In the genomic region with DNA sequence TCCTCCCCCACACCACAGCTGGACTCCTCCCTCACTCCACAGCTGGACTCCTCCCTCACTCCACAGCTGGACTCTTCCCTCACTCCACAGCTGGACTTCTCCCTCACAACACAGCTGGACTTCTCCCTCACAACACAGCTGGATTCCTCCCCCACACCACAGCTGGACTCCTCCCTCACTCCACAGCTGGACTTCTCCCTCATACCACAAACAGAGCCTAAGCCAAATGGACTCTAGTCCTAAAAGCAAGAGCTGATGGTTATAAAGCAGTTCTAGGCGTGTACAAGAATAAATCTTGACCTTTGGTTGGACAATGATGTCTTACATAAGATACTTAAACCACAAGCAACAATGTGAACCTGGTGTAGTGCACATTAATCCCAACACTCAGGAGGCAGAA, we compare ENCODE assay signal across 36 mouse cellular contexts. TPM values are rescaled to one million over a fixed set of nuclear protein-coding genes. Genes with fewer than 3 reads are reported as not detected.
DNase-seq lines count a peak whose midpoint lies in the region; ATAC-seq and TF ChIP-seq lines count a peak whose summit lies in the region.
"Had no signal": no experiment of that assay in that cellular context is flagged by ENCODE, and none has a peak within 500 bp of the region (broad histone marks: within the 10 kb centered on the region; RNA-seq: fewer than 3 reads in every experiment).

No protein-coding gene starts in this region.

- H3K4me2 ChIP-seq in intestine, postnatal 0 days (replicated peaks; ENCODE audit: low read depth), result no peak overlapping the region
- H3K4me2 ChIP-seq in intestine, embryonic 16.5 days (ENCODE audit: low read depth, low read length), result no peak overlapping the region
- no peak overlapping the region for H3K4me2 ChIP-seq in midbrain, embryonic 11.5 days
- H3K4me2 ChIP-seq in midbrain, postnatal 0 days (ENCODE audit: low read depth, low read length, poor library complexity, severe bottlenecking), result no peak overlapping the region
- H3K4me2 ChIP-seq: forebrain, embryonic 13.5 days; heart, embryonic 15.5 days; limb, embryonic 13.5 days; liver, embryonic 12.5 days had no signal

- DNase-seq in kidney, postnatal 36 days, result peak; percentile 24 to 42
- DNase-seq in kidney, adult 18-20 months, result no peak
- DNase-seq in midbrain, embryonic 11.5 days (ENCODE audit: low spot score, missing footprints), result peak; percentile 77
- DNase-seq in midbrain, postnatal 0 days (ENCODE audit: low spot score), result no peak
- DNase-seq in adrenal gland, adult 8-10 months, result no peak
- DNase-seq: adrenal gland, adult 2 months; cerebellum, adult 2 months; cerebellum, postnatal 25 days; gastrocnemius, postnatal 10 days; kidney, postnatal 4 days; lung, adult 18-20 months; midbrain, embryonic 14.5 days; right cerebral cortex, adult 18-20 months; thymus, adult 18-20 months; thymus, postnatal 25 days had no signal

- H3K27ac ChIP-seq in intestine, postnatal 0 days (ENCODE audit: low read depth, low read length), result no peak overlapping the region
- H3K27ac ChIP-seq in intestine, embryonic 16.5 days (ENCODE audit: low read length), result no peak overlapping the region
- no peak overlapping the region for H3K27ac ChIP-seq in midbrain, embryonic 11.5 days (ENCODE audit: low read depth, low read length)
- no peak overlapping the region for H3K27ac ChIP-seq in midbrain, postnatal 0 days (ENCODE audit: low read depth, low read length)
- H3K27ac ChIP-seq: forebrain, embryonic 13.5 days; heart, embryonic 10.5 days; heart, embryonic 15.5 days; limb, embryonic 13.5 days; liver, embryonic 12.5 days; macrophage; stomach, postnatal 0 days had no signal

- peaks cover 10% of the 10 kb centered on the region for H3K4me1 ChIP-seq in intestine, postnatal 0 days (replicated peaks; ENCODE audit: control insufficient read depth, insufficient read depth, low read length)
- peaks cover 18% of the 10 kb centered on the region for H3K4me1 ChIP-seq in intestine, embryonic 16.5 days (ENCODE audit: control insufficient read depth, insufficient read depth, low read length)
- peaks cover 3% of the 10 kb centered on the region for H3K4me1 ChIP-seq in midbrain, embryonic 11.5 days (ENCODE audit: control insufficient read depth, insufficient read depth, low read length)
- H3K4me1 ChIP-seq in midbrain, postnatal 0 days (ENCODE audit: insufficient read depth, low read length), result no peaks in the 10 kb centered on the region
- H3K4me1 ChIP-seq: heart, embryonic 15.5 days had no signal

- H3K9ac ChIP-seq in intestine, postnatal 0 days (ENCODE audit: low read depth, low read length), result no peak overlapping the region
- no peak overlapping the region for H3K9ac ChIP-seq in intestine, embryonic 16.5 days (ENCODE audit: low read depth, low read length)
- H3K9ac ChIP-seq in midbrain, embryonic 11.5 days (ENCODE audit: low read length), result no peak overlapping the region
- no peak overlapping the region for H3K9ac ChIP-seq in midbrain, postnatal 0 days (replicated peaks; ENCODE audit: low read length, poor library complexity, severe bottlenecking)
- H3K9ac ChIP-seq: forebrain, embryonic 13.5 days; heart, embryonic 15.5 days; limb, embryonic 13.5 days; liver, embryonic 12.5 days had no signal

- H3K4me3 ChIP-seq in intestine, postnatal 0 days (ENCODE audit: low read depth, low read length), result no peak overlapping the region
- no peak overlapping the region for H3K4me3 ChIP-seq in intestine, embryonic 16.5 days (ENCODE audit: low read length)
- H3K4me3 ChIP-seq in midbrain, embryonic 11.5 days (ENCODE audit: low read depth, low read length), result no peak overlapping the region
- H3K4me3 ChIP-seq in midbrain, postnatal 0 days (ENCODE audit: low read depth, low read length), result no peak overlapping the region
- H3K4me3 ChIP-seq: forebrain, embryonic 13.5 days; heart, embryonic 10.5 days; heart, embryonic 15.5 days; limb, embryonic 13.5 days; liver, embryonic 12.5 days had no signal

- no peak for TF ChIP-seq CTCF in intestine, postnatal 0 days (IDR thresholded peaks at IDR 0.05; ENCODE audit: low read depth)
- TF ChIP-seq CTCF in midbrain, postnatal 0 days (IDR thresholded peaks at IDR 0.05), result no peak

- peak; percentile 12; the same call in 1 of the 2 replicates for ATAC-seq in intestine, postnatal 0 days
- no peak for ATAC-seq in intestine, embryonic 16.5 days
- ATAC-seq in midbrain, embryonic 11.5 days (ENCODE audit: low FRiP score), result no peak
- no peak for ATAC-seq in midbrain, postnatal 0 days (ENCODE audit: low FRiP score)
- ATAC-seq: forebrain, embryonic 13.5 days; hindbrain, embryonic 16.5 days; liver, embryonic 12.5 days had no signal

- 39% methylated on average over 1 of the region's 1 CpGs for WGBS in intestine, postnatal 0 days
- 45% methylated on average over 1 of the region's 1 CpGs for WGBS in intestine, embryonic 16.5 days
- 45% methylated on average over 1 of the region's 1 CpGs for WGBS in midbrain, embryonic 11.5 days
- 71% methylated on average over 1 of the region's 1 CpGs for WGBS in midbrain, postnatal 0 days

- H3K9me3 ChIP-seq in intestine, postnatal 0 days (ENCODE audit: control insufficient read depth), result no peaks in the 10 kb centered on the region
- H3K9me3 ChIP-seq in intestine, embryonic 16.5 days (ENCODE audit: control insufficient read depth, low read length), result no peaks in the 10 kb centered on the region
- no peaks in the 10 kb centered on the region for H3K9me3 ChIP-seq in midbrain, embryonic 11.5 days (ENCODE audit: control insufficient read depth, low read length)
- no peaks in the 10 kb centered on the region for H3K9me3 ChIP-seq in midbrain, postnatal 0 days (ENCODE audit: low read length)
- H3K9me3 ChIP-seq: forebrain, embryonic 13.5 days; heart, embryonic 10.5 days; heart, embryonic 15.5 days; limb, embryonic 13.5 days; liver, embryonic 12.5 days had no signal

- H3K27me3 ChIP-seq in intestine, postnatal 0 days (replicated peaks; ENCODE audit: control insufficient read depth, insufficient read depth, low read length), result no peaks in the 10 kb centered on the region
- no peaks in the 10 kb centered on the region for H3K27me3 ChIP-seq in intestine, embryonic 16.5 days (replicated peaks; ENCODE audit: control insufficient read depth, insufficient read depth, low read length)
- no peaks in the 10 kb centered on the region for H3K27me3 ChIP-seq in midbrain, embryonic 11.5 days (ENCODE audit: control insufficient read depth, insufficient read depth, low read length)
- H3K27me3 ChIP-seq in midbrain, postnatal 0 days (ENCODE audit: insufficient read depth, low read length), result no peaks in the 10 kb centered on the region
- H3K27me3 ChIP-seq: heart, embryonic 15.5 days; limb, embryonic 13.5 days had no signal

- no peaks in the 10 kb centered on the region for H3K36me3 ChIP-seq in intestine, postnatal 0 days (ENCODE audit: control insufficient read depth, insufficient read depth)
- H3K36me3 ChIP-seq in intestine, embryonic 16.5 days (ENCODE audit: control insufficient read depth, insufficient read depth, low read length), result no peaks in the 10 kb centered on the region
- H3K36me3 ChIP-seq in midbrain, embryonic 11.5 days (ENCODE audit: control insufficient read depth, insufficient read depth, low read length), result no peaks in the 10 kb centered on the region
- no peaks in the 10 kb centered on the region for H3K36me3 ChIP-seq in midbrain, postnatal 0 days (ENCODE audit: insufficient read depth, low read length)
- H3K36me3 ChIP-seq: heart, embryonic 10.5 days; heart, embryonic 15.5 days; limb, embryonic 13.5 days; liver, embryonic 12.5 days had no signal

RNA-seq across cellular contexts. Expression of gene Sft2d2, which starts 4.7 kb away (rescaled TPM):
- 24.3 and 26.1 TPM in 2 replicates for polyA plus RNA-seq in intestine, postnatal 0 days (2015; fragmentation: Nextera tagmentation; extraction: Ambion mirVana)
- polyA plus RNA-seq in intestine, embryonic 16.5 days (2015; fragmentation: Nextera tagmentation; extraction: Ambion mirVana), result 28.6 and 33.3 TPM in 2 replicates
- polyA plus RNA-seq in midbrain, embryonic 11.5 days (2014; fragmentation: Nextera tagmentation; extraction: Ambion mirVana), result 8.7 and 9.1 TPM in 2 replicates
- total RNA-seq in midbrain, postnatal 0 days (2014; rRNA removed), result 10.5 and 11.0 TPM in 2 replicates
- 3.8 and 5.1 TPM in 2 replicates for polyA plus RNA-seq in midbrain, postnatal 0 days (2015; fragmentation: Nextera tagmentation; extraction: Ambion mirVana)
- total RNA-seq in adrenal gland, adult 8-10 months (2022), result 10 to 100 TPM; 36.9 to 45.8 (median 41.3) TPM

RNA-seq across cellular contexts. Expression of gene Tiprl, which starts 37.8 kb away (rescaled TPM):
- 59.7 and 61.9 TPM in 2 replicates for polyA plus RNA-seq in intestine, postnatal 0 days (2015; fragmentation: Nextera tagmentation; extraction: Ambion mirVana)
- 77.9 and 83.9 TPM in 2 replicates for polyA plus RNA-seq in intestine, embryonic 16.5 days (2015; fragmentation: Nextera tagmentation; extraction: Ambion mirVana)
- 103 and 113 TPM in 2 replicates for polyA plus RNA-seq in midbrain, embryonic 11.5 days (2014; fragmentation: Nextera tagmentation; extraction: Ambion mirVana)
- total RNA-seq in midbrain, postnatal 0 days (2014; rRNA removed), result 27.0 and 41.3 TPM in 2 replicates
- 140 and 144 TPM in 2 replicates for polyA plus RNA-seq in midbrain, postnatal 0 days (2015; fragmentation: Nextera tagmentation; extraction: Ambion mirVana)
- total RNA-seq in adrenal gland, adult 8-10 months (2022), result 10 to 100 TPM; 57.9 to 65.5 (median 62.0) TPM

RNA-seq across cellular contexts. Expression of gene Tbx19, which starts 38.4 kb away (rescaled TPM):
- polyA plus RNA-seq in intestine, postnatal 0 days (2015; fragmentation: Nextera tagmentation; extraction: Ambion mirVana), result 0.05 TPM in 1 of 2 replicates, not detected in the other
- not detected in 2 replicates for polyA plus RNA-seq in intestine, embryonic 16.5 days (2015; fragmentation: Nextera tagmentation; extraction: Ambion mirVana)
- polyA plus RNA-seq in midbrain, embryonic 11.5 days (2014; fragmentation: Nextera tagmentation; extraction: Ambion mirVana), result not detected in 2 replicates
- 0.19 TPM in 1 of 2 replicates, not detected in the other for total RNA-seq in midbrain, postnatal 0 days (2014; rRNA removed)
- 0.10 and 0.26 TPM in 2 replicates for polyA plus RNA-seq in midbrain, postnatal 0 days (2015; fragmentation: Nextera tagmentation; extraction: Ambion mirVana)
- total RNA-seq in adrenal gland, adult 8-10 months (2022), result not detected
- total RNA-seq: adrenal gland, adult 2 months; adrenal gland, postnatal 4 days; heart, postnatal 25 days; layer of hippocampus, adult 8-10 months; layer of hippocampus, postnatal 25 days; left cerebral cortex, adult 8-10 months; left cerebral cortex, postnatal 36 days; megakaryocyte-erythroid progenitor cell, adult 5-6 weeks; neutrophil, adult 5-6 weeks had no signal
- polyA plus RNA-seq: adrenal gland, adult 2 months; cerebellum, adult 2 months; embryonic facial prominence, embryonic 11.5 days; heart, embryonic 10.5 days; heart, embryonic 15.5 days; hindbrain, embryonic 11.5 days; hindbrain, embryonic 16.5 days; limb, embryonic 13.5 days; liver, embryonic 12.5 days; macrophage; midbrain, embryonic 14.5 days; neural tube, embryonic 11.5 days; stomach, postnatal 0 days had no signal

Comparison
In these comparisons a context has a peak if more than half of its experiments do, and no peak if none do; other contexts are left out.
1. DNase-seq: peak in kidney, postnatal 36 days (2 of 2) and midbrain, embryonic 11.5 days (single experiment); none in kidney, adult 18-20 months (single experiment), midbrain, postnatal 0 days (single experiment) and adrenal gland, adult 8-10 months (single experiment).